Mouse (Mus musculus) bone marrow, adult 2 months (tissue): Measurements from ENCODE around the gene Clns1a. TPM values are rescaled to one million over a fixed set of nuclear protein-coding genes. Genes with fewer than 3 reads are reported as not detected.

ENCODE experiments used
- H3K27ac ChIP-seq: fragments of 200-500 bp; 2 replicates; pipeline ENCODE4 v1.5.1; 2012; ENCODE audit warnings: low read depth, mild to moderate bottlenecking, control low read depth, inconsistent platforms, low read length; ENCODE audit not compliant: control insufficient read depth, poor library complexity, insufficient read depth
- H3K4me1 ChIP-seq: fragments of 200-500 bp; 2 replicates; pipeline ENCODE4 v1.6.1; 2011; ENCODE audit warnings: low read length; ENCODE audit not compliant: control insufficient read depth, insufficient read depth
- H3K4me3 ChIP-seq: fragments of 200-500 bp; replicated peaks from 2 replicates; pipeline ENCODE3; 2011; ENCODE audit warnings: mild to moderate bottlenecking, low read depth, low read length, control low read depth; ENCODE audit not compliant: control insufficient read depth
- CTCF ChIP-seq: fragments of 200-500 bp; IDR thresholded peaks from 2 replicates; pipeline ENCODE4 v1.5.1; 2011; ENCODE audit warnings: low read length, control low read depth; ENCODE audit not compliant: control insufficient read depth, insufficient read depth
- POLR2A ChIP-seq: fragments of 200-500 bp; IDR thresholded peaks from 2 replicates; pipeline ENCODE4 v1.6.1; 2011; ENCODE audit warnings: low read depth, mild to moderate bottlenecking, control low read depth, low read length, borderline replicate concordance; ENCODE audit not compliant: control insufficient read depth
- WGBS: fragments of 180-500 bp; shearing (Covaris S2); methylation state at CpG from one replicate; pipeline ENCODE4 v1.1.7; 2018; 5-methylcytosine and 5-hydroxymethylcytosine counted together
- polyA plus RNA-seq: library from polyadenylated mRNA; stranded (reverse); fragments of >200 nt; gene quantifications from 2 replicates; pipeline ENCODE4 v1.2.4, GENCODE M21; 2011; ENCODE audit warnings: low replicate concordance; ENCODE audit not compliant: missing spikeins, insufficient read depth, insufficient read length

Clns1a gene
- polyA plus RNA-seq, 1 experiment: 36.1 TPM

GRCm38 (mm10) chr7:97747176-97747707, 50.8 kb downstream of the Clns1a start:
- H3K4me3 ChIP-seq: no peak overlapping the region
- H3K27ac ChIP-seq: peak overlapping the region; percentile 28; the same call in 1 of the 2 replicates
- TF ChIP-seq POLR2A (no peak), CTCF (no peak)
- peaks cover 3% of the 10 kb centered on the region for H3K4me1 ChIP-seq
- WGBS: 50% methylated on average over 4 of the region's 4 CpGs

GRCm38 (mm10) chr7:97747787-97748497, 51.5 kb downstream of the Clns1a start:
- TF ChIP-seq CTCF (peak; percentile 95), POLR2A (no peak)
- WGBS: 21% methylated on average over 28 of the region's 28 CpGs
- Histone ChIP-seq H3K4me3 (peak overlapping the region; percentile 47), H3K4me1 (peaks cover 3% of the 10 kb centered on the region), H3K27ac (no peak overlapping the region)

- H3K4me3 ChIP-seq: peak overlapping the region; percentile 87
- 4% methylated on average over 10 of the region's 10 CpGs for WGBS
- H3K4me1 ChIP-seq: peaks cover 3% of the 10 kb centered on the region
- TF ChIP-seq POLR2A: 0 out of 2 replicates have a peak, but pooled peaks have one; percentile 34
- no peak for TF ChIP-seq CTCF
- peak overlapping the region; percentile 90 for H3K27ac ChIP-seq
Observed at GRCm38 (mm10) chr7:97748527-97749206, 52.2 kb downstream of the Clns1a start.

- Histone ChIP-seq H3K4me3 (peak overlapping the region; percentile 87), H3K27ac (peak overlapping the region; percentile 90), H3K4me1 (peaks cover 3% of the 10 kb centered on the region)
- under 1% methylated on average over 19 of the region's 19 CpGs for WGBS
- TF ChIP-seq POLR2A (no peak), CTCF (0 out of 2 replicates have a peak, but pooled peaks have one; percentile 7)
Observed at GRCm38 (mm10) chr7:97749207-97750190, 53.1 kb downstream of the Clns1a start.

- Histone ChIP-seq H3K4me1 (peaks cover 3% of the 10 kb centered on the region), H3K4me3 (no peak overlapping the region), H3K27ac (peak overlapping the region; percentile 81)
- no peak for TF ChIP-seq CTCF
- no peak for TF ChIP-seq POLR2A
- 59% methylated on average over 18 of the region's 18 CpGs for WGBS
Observed at GRCm38 (mm10) chr7:97756967-97757881, 60.8 kb downstream of the Clns1a start.

- no peak for TF ChIP-seq POLR2A
- TF ChIP-seq CTCF: no peak
- H3K4me3 ChIP-seq: no peak overlapping the region
- peaks cover 9% of the 10 kb centered on the region; the same call in 1 of the 2 replicates for H3K4me1 ChIP-seq
- WGBS: 40% methylated on average over 11 of the region's 11 CpGs
- peak overlapping the region; percentile 38; the same call in 1 of the 2 replicates for H3K27ac ChIP-seq
Observed at GRCm38 (mm10) chr7:97764591-97764990, 68.2 kb downstream of the Clns1a start.

GRCm38 (mm10) chr7:97765181-97765962, 68.9 kb downstream of the Clns1a start:
- Histone ChIP-seq H3K4me3 (peak overlapping the region; percentile 30), H3K27ac (peak overlapping the region; percentile 38), H3K4me1 (peaks cover 9% of the 10 kb centered on the region; the same call in 1 of the 2 replicates)
- TF ChIP-seq POLR2A (no peak), CTCF (no peak)
- 34% methylated on average over 21 of the region's 21 CpGs for WGBS
